ENCODE assay signal across 19 mouse cellular contexts in genomic region chr4:65916027-65917008, GRCm38 (mm10).
A peak's percentile ranks its signal among the peaks of the same experiment; 100 is the strongest.
DNase-seq lines count a peak whose midpoint lies in the region; ATAC-seq and TF ChIP-seq lines count a peak whose summit lies in the region.
"Had no signal": no experiment of that assay in that cellular context is flagged by ENCODE, and none has a peak within 500 bp of the region (broad histone marks: within the 10 kb centered on the region; RNA-seq: fewer than 3 reads in every experiment).

No protein-coding gene starts in this region.

- H3K27ac ChIP-seq in forebrain, embryonic 12.5 days: no peak overlapping the region
- H3K27ac ChIP-seq in forebrain, embryonic 11.5 days (ENCODE audit: low read depth, low read length): no peak overlapping the region
- H3K27ac ChIP-seq in lung, embryonic 14.5 days (ENCODE audit: low read depth): no peak overlapping the region
- H3K27ac ChIP-seq in forebrain, embryonic 14.5 days (ENCODE audit: low read depth, low read length): no peak overlapping the region
- H3K27ac ChIP-seq in hindbrain, postnatal 0 days: no peak overlapping the region
- H3K27ac ChIP-seq: embryonic facial prominence, embryonic 15.5 days; heart, embryonic 15.5 days; limb, embryonic 15.5 days; macrophage had no signal

- 0 out of 2 replicates have a peak, but pooled peaks cover 4% of the 10 kb centered on the region for H3K27me3 ChIP-seq in forebrain, embryonic 12.5 days
- H3K27me3 ChIP-seq in forebrain, embryonic 11.5 days (ENCODE audit: control insufficient read depth, insufficient read depth, low read length): no peaks in the 10 kb centered on the region
- H3K27me3 ChIP-seq in lung, embryonic 14.5 days (ENCODE audit: insufficient read depth, low read length): no peaks in the 10 kb centered on the region
- no peaks in the 10 kb centered on the region for H3K27me3 ChIP-seq in forebrain, embryonic 14.5 days (replicated peaks; ENCODE audit: control insufficient read depth, insufficient read depth, low read length)
- H3K27me3 ChIP-seq in hindbrain, postnatal 0 days (ENCODE audit: insufficient read depth, low read length): no peaks in the 10 kb centered on the region
- H3K27me3 ChIP-seq: embryonic facial prominence, embryonic 15.5 days; heart, embryonic 15.5 days; limb, embryonic 15.5 days had no signal

- H3K9ac ChIP-seq in forebrain, embryonic 12.5 days: no peak overlapping the region
- no peak overlapping the region for H3K9ac ChIP-seq in forebrain, embryonic 11.5 days (ENCODE audit: low read length)
- no peak overlapping the region for H3K9ac ChIP-seq in lung, embryonic 14.5 days
- H3K9ac ChIP-seq in forebrain, embryonic 14.5 days (ENCODE audit: low read length): no peak overlapping the region
- no peak overlapping the region for H3K9ac ChIP-seq in hindbrain, postnatal 0 days (replicated peaks; ENCODE audit: low read length)
- H3K9ac ChIP-seq: embryonic facial prominence, embryonic 15.5 days; heart, embryonic 15.5 days; limb, embryonic 15.5 days; liver, postnatal 0 days had no signal

- H3K4me3 ChIP-seq in forebrain, embryonic 12.5 days (replicated peaks): no peak overlapping the region
- H3K4me3 ChIP-seq in forebrain, embryonic 11.5 days (ENCODE audit: low read depth, low read length): no peak overlapping the region
- no peak overlapping the region for H3K4me3 ChIP-seq in lung, embryonic 14.5 days (ENCODE audit: low read depth, low read length)
- no peak overlapping the region for H3K4me3 ChIP-seq in forebrain, embryonic 14.5 days (ENCODE audit: low read depth, low read length)
- H3K4me3 ChIP-seq in hindbrain, postnatal 0 days (ENCODE audit: low read length): no peak overlapping the region
- H3K4me3 ChIP-seq: embryonic facial prominence, embryonic 15.5 days; heart, embryonic 15.5 days; limb, embryonic 15.5 days had no signal

- no peaks in the 10 kb centered on the region for H3K36me3 ChIP-seq in forebrain, embryonic 12.5 days (replicated peaks)
- no peaks in the 10 kb centered on the region for H3K36me3 ChIP-seq in forebrain, embryonic 11.5 days (ENCODE audit: control insufficient read depth, insufficient read depth, low read length)
- H3K36me3 ChIP-seq in lung, embryonic 14.5 days (ENCODE audit: insufficient read depth): no peaks in the 10 kb centered on the region
- no peaks in the 10 kb centered on the region for H3K36me3 ChIP-seq in forebrain, embryonic 14.5 days (ENCODE audit: control insufficient read depth, insufficient read depth, low read length)
- no peaks in the 10 kb centered on the region for H3K36me3 ChIP-seq in hindbrain, postnatal 0 days (ENCODE audit: insufficient read depth, low read length)
- H3K36me3 ChIP-seq: embryonic facial prominence, embryonic 15.5 days; heart, embryonic 15.5 days; limb, embryonic 15.5 days had no signal

- no peak for DNase-seq in forebrain, embryonic 11.5 days (ENCODE audit: low spot score)
- DNase-seq in lung, embryonic 14.5 days: peak; percentile 38
- no peak for DNase-seq in lung, postnatal 14 days
- DNase-seq in forebrain, embryonic 14.5 days (ENCODE audit: low spot score): peak; percentile 40
- DNase-seq in hindbrain, postnatal 0 days (ENCODE audit: low spot score): peak; percentile 15
- DNase-seq in liver: no peak
- DNase-seq: adrenal gland, adult 2 months; cerebellum, adult 18-20 months; gastrocnemius, postnatal 10 days; heart, adult 18-20 months; kidney, adult 11 months; layer of hippocampus, postnatal 36 days; liver, postnatal 0 days; thymus, postnatal 4 days had no signal

- 61% methylated on average over 11 of the region's 11 CpGs for WGBS in forebrain, embryonic 12.5 days
- WGBS in forebrain, embryonic 11.5 days: 69% methylated on average over 11 of the region's 11 CpGs
- 46% methylated on average over 11 of the region's 11 CpGs for WGBS in lung, embryonic 14.5 days
- WGBS in forebrain, embryonic 14.5 days: 42% methylated on average over 11 of the region's 11 CpGs
- WGBS in hindbrain, postnatal 0 days: 54% methylated on average over 11 of the region's 11 CpGs

- H3K4me2 ChIP-seq in forebrain, embryonic 12.5 days: no peak overlapping the region
- H3K4me2 ChIP-seq in forebrain, embryonic 11.5 days (ENCODE audit: low read depth, low read length, severe bottlenecking): no peak overlapping the region
- H3K4me2 ChIP-seq in lung, embryonic 14.5 days: no peak overlapping the region
- no peak overlapping the region for H3K4me2 ChIP-seq in forebrain, embryonic 14.5 days (ENCODE audit: low read length)
- no peak overlapping the region for H3K4me2 ChIP-seq in hindbrain, postnatal 0 days (ENCODE audit: low read depth, low read length)
- H3K4me2 ChIP-seq: embryonic facial prominence, embryonic 15.5 days; heart, embryonic 15.5 days; limb, embryonic 15.5 days had no signal

- H3K9me3 ChIP-seq in forebrain, embryonic 12.5 days: no peaks in the 10 kb centered on the region
- no peaks in the 10 kb centered on the region for H3K9me3 ChIP-seq in forebrain, embryonic 11.5 days (ENCODE audit: control insufficient read depth, low read length)
- no peaks in the 10 kb centered on the region for H3K9me3 ChIP-seq in lung, embryonic 14.5 days (ENCODE audit: low read depth, low read length)
- H3K9me3 ChIP-seq in forebrain, embryonic 14.5 days (replicated peaks; ENCODE audit: control insufficient read depth, low read length): no peaks in the 10 kb centered on the region
- no peaks in the 10 kb centered on the region for H3K9me3 ChIP-seq in hindbrain, postnatal 0 days (ENCODE audit: low read length)
- H3K9me3 ChIP-seq: embryonic facial prominence, embryonic 15.5 days; heart, embryonic 15.5 days; limb, embryonic 15.5 days had no signal

- TF ChIP-seq CTCF in lung, embryonic 14.5 days (IDR thresholded peaks at IDR 0.05; ENCODE audit: low read depth): no peak
- TF ChIP-seq CTCF in hindbrain, postnatal 0 days (IDR thresholded peaks at IDR 0.05; ENCODE audit: low read depth): no peak

- 0 out of 2 replicates have a peak, but pooled peaks have one; percentile 41 for ATAC-seq in forebrain, embryonic 12.5 days (ENCODE audit: low FRiP score)
- ATAC-seq in forebrain, embryonic 11.5 days (replicated peaks; ENCODE audit: low FRiP score): no peak
- no peak for ATAC-seq in lung, embryonic 14.5 days (ENCODE audit: insufficient read depth)
- ATAC-seq in forebrain, embryonic 14.5 days: no peak
- 0 out of 2 replicates have a peak, but pooled peaks have one; percentile 56 for ATAC-seq in hindbrain, postnatal 0 days
- ATAC-seq: liver, postnatal 0 days had no signal

- peaks cover 6% of the 10 kb centered on the region for H3K4me1 ChIP-seq in forebrain, embryonic 12.5 days
- no peaks in the 10 kb centered on the region for H3K4me1 ChIP-seq in forebrain, embryonic 11.5 days (replicated peaks; ENCODE audit: control insufficient read depth, insufficient read depth, low read length)
- no peaks in the 10 kb centered on the region for H3K4me1 ChIP-seq in lung, embryonic 14.5 days (ENCODE audit: insufficient read depth)
- H3K4me1 ChIP-seq in forebrain, embryonic 14.5 days (ENCODE audit: control insufficient read depth, insufficient read depth, low read length): peaks cover 5% of the 10 kb centered on the region; the same call in 1 of the 2 replicates
- 0 out of 2 replicates have a peak, but pooled peaks cover 3% of the 10 kb centered on the region for H3K4me1 ChIP-seq in hindbrain, postnatal 0 days (ENCODE audit: insufficient read depth, low read length)
- H3K4me1 ChIP-seq: embryonic facial prominence, embryonic 15.5 days; heart, embryonic 15.5 days had no signal

Comparison
In these comparisons a context has a peak if more than half of its experiments do, and no peak if none do; other contexts are left out.
1. ATAC-seq: peak in forebrain, embryonic 12.5 days (single experiment) and hindbrain, postnatal 0 days (single experiment); none in forebrain, embryonic 11.5 days (single experiment), lung, embryonic 14.5 days (single experiment) and forebrain, embryonic 14.5 days (single experiment).
2. DNase-seq: peak in lung, embryonic 14.5 days (single experiment), forebrain, embryonic 14.5 days (single experiment) and hindbrain, postnatal 0 days (single experiment); none in forebrain, embryonic 11.5 days (single experiment), lung, postnatal 14 days (single experiment) and liver (single experiment).